Mouse (Mus musculus) heart, adult 9 months (tissue): ENCODE measurements around the gene Rnf19b.

Source experiments
- DNase-seq, 2 experiments: peaks; one replicate each; pipeline ENCODE4 v3.0.0; 2022; ENCODE audit warnings: low spot score in 2 of 2

Gene Rnf19b

GRCm38 (mm10) chr4:129119708-129120107, 61.6 kb downstream of the Rnf19b start:
- no peak for DNase-seq

- DNase-seq, result no peak
Measured at GRCm38 (mm10) chr4:129120520-129121445, 62.7 kb downstream of the Rnf19b start.

- no peak for DNase-seq
Measured at GRCm38 (mm10) chr4:129121569-129122086, 63.6 kb downstream of the Rnf19b start, which contains the start of gene Hpca. Gene Hpca (minus strand): TSS chr4:129122036.

- DNase-seq, result no peak
Measured at GRCm38 (mm10) chr4:129122107-129122506, 64.0 kb downstream of the Rnf19b start.

- no peak for DNase-seq
Measured at GRCm38 (mm10) chr4:129122719-129123118, 64.6 kb downstream of the Rnf19b start.

GRCm38 (mm10) chr4:129124652-129125146, 66.6 kb downstream of the Rnf19b start:
- DNase-seq, result no peak

- peak; percentile 51 to 58 for DNase-seq
Measured at GRCm38 (mm10) chr4:129125736-129126451, 67.8 kb downstream of the Rnf19b start.

GRCm38 (mm10) chr4:129128582-129129338, 70.7 kb downstream of the Rnf19b start:
- DNase-seq, result no peak

- no peak for DNase-seq
Measured at GRCm38 (mm10) chr4:129129387-129129786, 71.3 kb downstream of the Rnf19b start.

- no peak for DNase-seq
Measured at GRCm38 (mm10) chr4:129130149-129130548, 72.1 kb downstream of the Rnf19b start.

- DNase-seq, result no peak
Measured at GRCm38 (mm10) chr4:129130755-129131303, 72.8 kb downstream of the Rnf19b start.

- DNase-seq, result peak in 1 of 2 experiments; percentile 65
Measured at GRCm38 (mm10) chr4:129134799-129135585, 76.9 kb downstream of the Rnf19b start.
